Comparison of ENCODE assay signal across 8 mouse cellular contexts in the genomic region with DNA sequence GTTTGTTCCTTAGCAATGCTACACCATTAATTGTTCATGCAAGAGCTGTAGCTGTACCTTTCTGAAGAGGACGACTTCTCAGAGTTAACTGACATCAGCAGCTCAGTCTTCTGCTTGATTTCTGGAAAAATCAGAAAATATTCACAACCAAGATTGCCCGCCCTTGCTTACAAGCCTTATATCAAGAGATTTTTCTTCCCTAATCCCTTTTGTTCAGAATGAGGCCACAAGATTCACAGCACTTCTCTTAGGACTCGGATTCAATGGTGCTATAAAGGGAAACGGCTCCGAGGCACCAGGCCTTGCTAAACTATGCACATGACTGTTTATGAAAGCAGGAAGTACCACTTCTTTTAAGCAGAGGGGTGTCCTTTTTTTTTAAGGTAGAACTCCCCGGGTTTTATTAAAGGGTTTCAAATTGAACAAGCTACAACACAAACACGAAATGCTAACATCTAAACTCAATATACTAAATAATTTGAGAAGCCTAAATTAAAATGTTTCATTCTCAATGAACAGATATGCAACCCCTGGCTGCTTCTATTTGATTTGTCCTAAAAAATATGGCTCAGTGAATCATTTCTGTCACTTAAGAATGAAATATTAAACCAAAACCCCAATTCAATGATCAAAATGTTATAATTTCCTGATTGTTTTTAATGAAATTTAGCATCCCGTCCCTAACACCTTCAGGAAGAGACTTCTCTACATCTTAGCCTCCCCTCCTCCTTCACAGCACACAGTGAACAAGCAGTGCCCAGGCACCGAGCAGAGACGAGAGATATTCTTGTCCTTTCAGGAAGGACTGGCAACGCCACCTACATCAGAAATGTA.
DNase-seq lines count a peak whose midpoint lies in the region; ATAC-seq and TF ChIP-seq lines count a peak whose summit lies in the region.

No protein-coding gene starts in this region.

- no peak for TF ChIP-seq CTCF in liver, embryonic 14.5 days (IDR thresholded peaks at IDR 0.05; ENCODE audit: low read depth)

- no peaks in the 10 kb centered on the region for H3K27me3 ChIP-seq in heart, embryonic 16.5 days (ENCODE audit: control insufficient read depth, insufficient read depth, low read length)
- H3K27me3 ChIP-seq in liver, embryonic 14.5 days (ENCODE audit: control insufficient read depth, insufficient read depth, low read length) = no peaks in the 10 kb centered on the region

- no peaks in the 10 kb centered on the region for H3K36me3 ChIP-seq in heart, embryonic 16.5 days (ENCODE audit: control insufficient read depth, insufficient read depth)
- no peaks in the 10 kb centered on the region for H3K36me3 ChIP-seq in liver, embryonic 14.5 days (replicated peaks; ENCODE audit: control insufficient read depth, insufficient read depth, low read depth)

- 2% methylated on average over 11 of the region's 11 CpGs for WGBS in heart, embryonic 16.5 days
- WGBS in liver, embryonic 14.5 days (ENCODE audit: insufficient replicate concordance) = 4% methylated on average over 11 of the region's 11 CpGs

- peak overlapping the region; percentile 95 for H3K27ac ChIP-seq in heart, embryonic 16.5 days (ENCODE audit: low read length)
- peak overlapping the region; percentile 71 for H3K27ac ChIP-seq in liver, embryonic 14.5 days

- TF ChIP-seq EP300 in liver, embryonic 14.5 days (IDR thresholded peaks at IDR 0.05; ENCODE audit: low read depth) = no peak

- peak overlapping the region; percentile 72 for H3K9ac ChIP-seq in heart, embryonic 16.5 days (ENCODE audit: low read length)
- peak overlapping the region; percentile 69 for H3K9ac ChIP-seq in liver, embryonic 14.5 days (replicated peaks)

- peak overlapping the region; percentile 69 for H3K4me2 ChIP-seq in heart, embryonic 16.5 days (ENCODE audit: low read depth, low read length)
- peak overlapping the region; percentile 77 for H3K4me2 ChIP-seq in liver, embryonic 14.5 days (ENCODE audit: low read depth)

- H3K4me3 ChIP-seq in heart, embryonic 16.5 days (ENCODE audit: low read length) = peak overlapping the region; percentile 66
- peak overlapping the region; percentile 61 to 67 for H3K4me3 ChIP-seq in liver, embryonic 14.5 days (ENCODE audit: insufficient read depth in 1 of 2, low read depth in 2 of 2, low read length in 2 of 2)

- peak; percentile 84 for ATAC-seq in heart, embryonic 16.5 days (replicated peaks; ENCODE audit: extremely low read depth, insufficient read depth, low FRiP score)
- ATAC-seq in liver, embryonic 14.5 days (ENCODE audit: insufficient read depth) = peak; percentile 84

- H3K4me1 ChIP-seq in heart, embryonic 16.5 days (ENCODE audit: control insufficient read depth, insufficient read depth, low read length) = peaks cover 16% of the 10 kb centered on the region
- peaks cover 0 to 4% of the 10 kb centered on the region in 2 experiments; a peak in 1 of 4 replicates for H3K4me1 ChIP-seq in liver, embryonic 14.5 days (replicated peaks; ENCODE audit: control insufficient read depth in 2 of 2, insufficient read depth in 2 of 2, low read length in 1 of 2)

- no peaks in the 10 kb centered on the region for H3K9me3 ChIP-seq in heart, embryonic 16.5 days (replicated peaks; ENCODE audit: control insufficient read depth, low read length)
- H3K9me3 ChIP-seq in liver, embryonic 14.5 days (ENCODE audit: control insufficient read depth, low read length) = no peaks in the 10 kb centered on the region

- peak; percentile 32 to 56 for DNase-seq in CD8-positive naive resting alpha-beta T cell, adult 2 months (ENCODE audit: low read depth in 2 of 2, low spot score in 2 of 2)
- DNase-seq in c-Kit-negative CD71-positive TER-119-positive erythroid progenitor cells, embryonic 14.5 days (ENCODE audit: low read depth, low spot score) = peak; percentile 50
- DNase-seq in fat pad, adult 2 months (ENCODE audit: extremely low read depth, low read depth, low spot score) = peak; percentile 54
- DNase-seq in kidney, postnatal 25 days = peak; percentile 66 to 72
- DNase-seq in liver, embryonic 14.5 days (ENCODE audit: low read depth in 3 of 3, low spot score in 3 of 3) = peak; percentile 44 to 57 (median 45)
- DNase-seq in neural tube, embryonic 10.5 days (ENCODE audit: extremely low spot score, low spot score) = peak; percentile 20
- peak; percentile 47 for DNase-seq in thymus, postnatal 25 days

Comparison
In these comparisons a context has a peak if more than half of its experiments do, and no peak if none do; other contexts are left out.
1. Peak in every context shown above with its lines: DNase-seq, ATAC-seq, H3K4me3 ChIP-seq and H3K27ac ChIP-seq.